Mouse (Mus musculus): ENCODE results near the gene Syne1. TPM values are rescaled to one million over a fixed set of nuclear protein-coding genes. Genes with fewer than 3 reads are reported as not detected.

Syne1 gene
- total RNA-seq, 2 experiments from 2014 or later: 34.7 to 54.5 TPM

- DNase-seq: no peak
Measured at GRCm38 (mm10) chr10:5059983-5060382, 491.3 kb downstream of the Syne1 start.

GRCm38 (mm10) chr10:5058876-5059275 lies 492.4 kb downstream of the Syne1 start:
- DNase-seq: no peak

GRCm38 (mm10) chr10:5057661-5058060 lies 493.6 kb downstream of the Syne1 start:
- DNase-seq: no peak

- no peak for DNase-seq
Measured at GRCm38 (mm10) chr10:5056940-5057339, 494.3 kb downstream of the Syne1 start.

GRCm38 (mm10) chr10:5056243-5056735 lies 495.0 kb downstream of the Syne1 start:
- no peak for DNase-seq

- no peak for DNase-seq
Measured at GRCm38 (mm10) chr10:5045671-5046070, 505.6 kb downstream of the Syne1 start.

- no peak for DNase-seq
Measured at GRCm38 (mm10) chr10:5045213-5045612, 506.1 kb downstream of the Syne1 start.

GRCm38 (mm10) chr10:5044481-5044880 lies 506.8 kb downstream of the Syne1 start:
- DNase-seq: no peak

GRCm38 (mm10) chr10:5041254-5041653 lies 510.0 kb downstream of the Syne1 start:
- no peak for DNase-seq

GRCm38 (mm10) chr10:5032192-5033048 lies 518.9 kb downstream of the Syne1 start:
- DNase-seq: no peak

- DNase-seq: no peak
Measured at GRCm38 (mm10) chr10:5029883-5030282, 521.4 kb downstream of the Syne1 start.

GRCm38 (mm10) chr10:5029161-5029560 lies 522.1 kb downstream of the Syne1 start:
- no peak for DNase-seq

GRCm38 (mm10) chr10:5028301-5028700 lies 523.0 kb downstream of the Syne1 start:
- DNase-seq: no peak

GRCm38 (mm10) chr10:5027208-5027607 lies 524.1 kb downstream of the Syne1 start:
- no peak for DNase-seq

GRCm38 (mm10) chr10:5025906-5026305 lies 525.4 kb downstream of the Syne1 start:
- no peak for DNase-seq

- no peak for DNase-seq
Measured at GRCm38 (mm10) chr10:5017148-5017547, 534.1 kb downstream of the Syne1 start.

- no peak for DNase-seq
Measured at GRCm38 (mm10) chr10:5014976-5015375, 536.3 kb downstream of the Syne1 start.

GRCm38 (mm10) chr10:5012004-5012403 lies 539.3 kb downstream of the Syne1 start:
- DNase-seq: no peak

- DNase-seq: no peak
Measured at GRCm38 (mm10) chr10:5008795-5009366, 542.4 kb downstream of the Syne1 start.

GRCm38 (mm10) chr10:4996592-4996991 lies 554.7 kb downstream of the Syne1 start:
- DNase-seq: no peak

GRCm38 (mm10) chr10:4993802-4994201 lies 557.5 kb downstream of the Syne1 start:
- no peak for DNase-seq

- no peak for DNase-seq
Measured at GRCm38 (mm10) chr10:4983919-4984318, 567.4 kb downstream of the Syne1 start.

- no peak for DNase-seq
Measured at GRCm38 (mm10) chr10:4977374-4977773, 573.9 kb downstream of the Syne1 start.

GRCm38 (mm10) chr10:4976557-4976956 lies 574.7 kb downstream of the Syne1 start:
- no peak for DNase-seq

Measured in gastrocnemius, postnatal 25 days (tissue).